In the genomic region with DNA sequence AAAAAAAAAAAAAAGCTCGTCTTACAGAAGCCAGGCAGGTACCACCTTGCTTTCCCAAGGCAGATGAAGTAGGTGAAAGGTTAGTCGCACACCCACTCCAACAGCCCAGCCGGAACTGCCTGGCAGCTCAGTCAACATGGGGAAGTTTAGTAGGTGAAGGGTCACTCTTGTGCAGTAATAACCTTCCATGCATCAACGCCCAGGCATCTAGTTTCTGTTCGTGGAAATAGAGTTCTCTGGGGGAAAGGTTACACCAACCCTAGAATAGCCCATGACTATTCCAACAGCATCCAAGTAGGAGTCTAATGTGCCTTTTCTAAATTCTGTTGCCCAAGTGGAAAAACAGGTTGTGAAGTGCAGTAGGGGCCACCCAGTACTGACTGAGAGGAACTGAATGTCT, we compare ENCODE assay signal across 8 mouse cellular contexts. TPM values are rescaled to one million over a fixed set of nuclear protein-coding genes. Genes with fewer than 3 reads are reported as not detected.
DNase-seq lines count a peak whose midpoint lies in the region; ATAC-seq lines count a peak whose summit lies in the region.

No protein-coding gene starts in this region.

- H3K36me3 ChIP-seq in kidney, embryonic 16.5 days (ENCODE audit: insufficient read depth, low read length): no peaks in the 10 kb centered on the region
- no peaks in the 10 kb centered on the region for H3K36me3 ChIP-seq in forebrain, embryonic 12.5 days (replicated peaks)

- WGBS in kidney, embryonic 16.5 days: 4% methylated on average over 5 of the region's 5 CpGs
- WGBS in forebrain, embryonic 12.5 days: 70% methylated on average over 5 of the region's 5 CpGs

- ATAC-seq in kidney, embryonic 16.5 days (ENCODE audit: low FRiP score, low TSS enrichment): peak; percentile 99
- ATAC-seq in CD4-positive, CD25-positive, alpha-beta regulatory T cell, adult 4 months: no peak
- ATAC-seq in forebrain, embryonic 12.5 days (ENCODE audit: low FRiP score): no peak

- no peak overlapping the region for H3K4me3 ChIP-seq in kidney, embryonic 16.5 days (ENCODE audit: low read length)
- no peak overlapping the region for H3K4me3 ChIP-seq in forebrain, embryonic 12.5 days (replicated peaks)

- no peak overlapping the region for H3K9ac ChIP-seq in kidney, embryonic 16.5 days (replicated peaks; ENCODE audit: low read length)
- no peak overlapping the region for H3K9ac ChIP-seq in forebrain, embryonic 12.5 days

- H3K9me3 ChIP-seq in kidney, embryonic 16.5 days (ENCODE audit: low read length): no peaks in the 10 kb centered on the region
- H3K9me3 ChIP-seq in forebrain, embryonic 12.5 days: no peaks in the 10 kb centered on the region

- peaks cover 20% of the 10 kb centered on the region for H3K4me1 ChIP-seq in kidney, embryonic 16.5 days (ENCODE audit: insufficient read depth, low read length)
- no peaks in the 10 kb centered on the region for H3K4me1 ChIP-seq in forebrain, embryonic 12.5 days

- H3K27me3 ChIP-seq in kidney, embryonic 16.5 days (ENCODE audit: insufficient read depth, low read length): no peaks in the 10 kb centered on the region
- no peaks in the 10 kb centered on the region for H3K27me3 ChIP-seq in forebrain, embryonic 12.5 days

- H3K4me2 ChIP-seq in kidney, embryonic 16.5 days (replicated peaks; ENCODE audit: low read depth, low read length): no peak overlapping the region
- no peak overlapping the region for H3K4me2 ChIP-seq in forebrain, embryonic 12.5 days

- H3K27ac ChIP-seq in kidney, embryonic 16.5 days (ENCODE audit: low read length): peak overlapping the region; percentile 82
- no peak overlapping the region for H3K27ac ChIP-seq in forebrain, embryonic 12.5 days

- peak; percentile 23 to 31 for DNase-seq in B cell, adult 2 months
- DNase-seq in adrenal gland, postnatal 10 days: peak; percentile 68
- peak; percentile 76 to 84 for DNase-seq in heart, adult 9 months (ENCODE audit: low spot score in 2 of 2)
- peak; percentile 75 for DNase-seq in lung, postnatal 10 days
- no peak for DNase-seq in MN1 (ENCODE audit: low spot score)

RNA-seq across cellular contexts. Expression of a gene that starts 13.6 kb away (rescaled TPM):
- 100 to 1,000 TPM; 616 to 745 TPM for total RNA-seq in adrenal gland, postnatal 10 days (2021)
- 3.6 and 4.2 TPM in 2 replicates for polyA plus RNA-seq in kidney, embryonic 16.5 days (2015; fragmentation: Nextera tagmentation; extraction: Ambion mirVana)
- polyA plus RNA-seq in CD4-positive, CD25-positive, alpha-beta regulatory T cell, adult 4 months (2017; shearing (Covaris generic)): not detected
- polyA plus RNA-seq in forebrain, embryonic 12.5 days (2016; fragmentation: Nextera tagmentation; extraction: Ambion mirVana): 1.3 and 2.2 TPM in 2 replicates
